Mouse (Mus musculus): ENCODE results near the gene Sppl2b. TPM values are rescaled to one million over a fixed set of nuclear protein-coding genes. Genes with fewer than 3 reads are reported as not detected.

Sppl2b gene
- polyA plus RNA-seq, 1 experiment from 2014 or later, result 30.4 TPM

DNA sequence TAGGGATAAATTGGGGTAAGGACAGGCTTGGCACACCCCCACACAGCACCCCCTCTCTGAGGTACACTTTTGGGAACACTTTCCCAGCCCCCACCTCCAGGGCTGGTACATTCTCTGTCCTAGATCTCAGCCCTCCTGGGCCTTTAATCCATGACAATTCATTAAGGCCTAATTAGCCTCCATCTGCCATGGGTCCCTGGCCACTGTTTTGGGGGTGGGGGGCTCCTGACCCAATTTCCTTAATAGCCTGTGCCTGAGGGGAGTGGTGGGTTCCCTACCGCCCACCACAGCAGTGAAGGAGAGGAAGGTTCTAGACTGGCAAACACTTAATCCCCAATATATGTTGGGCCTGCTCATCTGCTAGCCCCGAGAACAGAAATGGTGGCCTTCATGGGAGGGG is 13.4 kb upstream of the Sppl2b start:
- DNase-seq (ENCODE audit: low spot score) (no peak), ATAC-seq (no peak)
- no peak overlapping the region for H3K4me3 ChIP-seq (ENCODE audit: low read depth, low read length)
- no peak overlapping the region for H3K4me2 ChIP-seq (ENCODE audit: low read length)
- H3K4me1 ChIP-seq (ENCODE audit: control insufficient read depth, insufficient read depth, low read length), result peaks cover 5% of the 10 kb centered on the region; the same call in 1 of the 2 replicates
- H3K9me3 ChIP-seq (replicated peaks; ENCODE audit: control insufficient read depth, low read length), result no peaks in the 10 kb centered on the region
- H3K9ac ChIP-seq (ENCODE audit: low read length), result no peak overlapping the region
- peaks cover 24% of the 10 kb centered on the region for H3K27me3 ChIP-seq (replicated peaks; ENCODE audit: control insufficient read depth, insufficient read depth, low read length)
- no peaks in the 10 kb centered on the region for H3K36me3 ChIP-seq (ENCODE audit: control insufficient read depth, insufficient read depth, low read length)
- H3K27ac ChIP-seq (ENCODE audit: low read depth, low read length), result no peak overlapping the region
- 70% methylated on average over 2 of the region's 2 CpGs for WGBS

- Histone ChIP-seq H3K9ac (ENCODE audit: low read length) (no peak overlapping the region), H3K27ac (ENCODE audit: low read depth, low read length) (no peak overlapping the region), H3K27me3 (replicated peaks; ENCODE audit: control insufficient read depth, insufficient read depth, low read length) (peaks cover 24% of the 10 kb centered on the region), H3K9me3 (replicated peaks; ENCODE audit: control insufficient read depth, low read length) (no peaks in the 10 kb centered on the region), H3K4me3 (ENCODE audit: low read depth, low read length) (no peak overlapping the region), H3K36me3 (ENCODE audit: control insufficient read depth, insufficient read depth, low read length) (no peaks in the 10 kb centered on the region), H3K4me1 (ENCODE audit: control insufficient read depth, insufficient read depth, low read length) (peaks cover 5% of the 10 kb centered on the region; the same call in 1 of the 2 replicates), H3K4me2 (ENCODE audit: low read length) (no peak overlapping the region)
- DNase-seq (ENCODE audit: low spot score) (no peak), ATAC-seq (no peak)
- WGBS, result 85% methylated on average over 15 of the region's 15 CpGs
Measured at GRCm38 (mm10) chr10:80842334-80842733, 12.7 kb upstream of the Sppl2b start.

DNA sequence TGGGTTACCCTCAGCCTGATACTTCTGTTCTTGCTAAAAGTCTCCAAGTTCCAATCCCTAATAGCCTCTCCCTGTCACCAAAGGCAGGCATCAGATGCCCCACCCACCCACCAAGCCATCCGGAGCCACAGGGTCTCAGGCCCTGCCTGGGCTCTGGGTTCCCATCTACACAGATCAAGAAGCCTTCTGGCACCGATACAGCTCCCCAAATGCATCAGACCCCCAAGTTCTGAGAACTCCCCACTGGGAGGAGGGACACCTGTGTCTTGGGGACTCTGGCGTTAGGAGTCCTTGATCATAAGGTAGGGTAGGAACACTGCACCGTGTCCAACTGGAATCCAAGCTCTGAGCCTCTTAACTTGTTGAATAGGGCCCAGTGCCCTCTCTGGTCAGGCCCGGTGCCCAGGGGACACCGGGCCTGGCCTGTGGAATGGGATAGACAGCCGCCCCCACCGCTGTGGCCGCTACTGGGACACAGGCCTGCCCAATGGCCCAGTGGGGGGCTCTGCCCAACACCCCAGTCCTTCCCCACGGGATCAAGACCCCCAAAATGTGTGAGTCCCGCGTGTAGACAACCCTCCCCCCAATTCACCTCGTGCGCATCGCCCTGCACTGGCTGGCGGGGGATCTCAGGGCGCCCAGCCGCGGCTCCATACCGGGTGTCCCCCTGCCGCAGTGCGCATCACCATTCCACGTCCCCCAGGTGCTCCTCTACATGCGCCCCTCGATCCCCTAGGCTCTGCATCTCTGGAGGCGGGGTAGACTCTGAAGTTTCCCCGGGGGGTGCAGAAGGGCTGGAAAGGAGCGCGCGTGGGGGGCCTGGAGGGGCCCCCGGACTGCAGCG is 11.8 kb upstream of the Sppl2b start:
- no peak overlapping the region for H3K27ac ChIP-seq (ENCODE audit: low read depth, low read length)
- peak; percentile 21; the same call in 1 of the 2 replicates for ATAC-seq

GRCm38 (mm10) chr10:80843931-80844547 is 11.0 kb upstream of the Sppl2b start, which contains the start of gene Lingo3:
Gene Lingo3, minus strand, starts transcription at chr10:80844039.
- H3K36me3 ChIP-seq (ENCODE audit: control insufficient read depth, insufficient read depth, low read length), result no peaks in the 10 kb centered on the region
- DNase-seq (ENCODE audit: low spot score) (peak; percentile 63), ATAC-seq (peak; percentile 60)
- WGBS, result 5% methylated on average over 39 of the region's 51 CpGs
- peak within 1 kb of the TSS; percentile 64 for H3K9ac ChIP-seq (ENCODE audit: low read length)
- peak within 1 kb of the TSS; percentile 81 for H3K4me2 ChIP-seq (ENCODE audit: low read length)
- no peaks in the 10 kb centered on the region for H3K9me3 ChIP-seq (replicated peaks; ENCODE audit: control insufficient read depth, low read length)
- peak within 1 kb of the TSS; percentile 45 for H3K4me3 ChIP-seq (ENCODE audit: low read depth, low read length)
- no peak within 1 kb of the TSS for H3K27ac ChIP-seq (ENCODE audit: low read depth, low read length)
- H3K27me3 ChIP-seq (replicated peaks; ENCODE audit: control insufficient read depth, insufficient read depth, low read length), result peaks cover 24% of the 10 kb centered on the region
- peaks cover 5% of the 10 kb centered on the region; the same call in 1 of the 2 replicates for H3K4me1 ChIP-seq (ENCODE audit: control insufficient read depth, insufficient read depth, low read length)

More for the DNA sequence above, 11.8 kb upstream of the Sppl2b start:
- H3K4me3 ChIP-seq (ENCODE audit: low read depth, low read length), result peak overlapping the region; percentile 45
- peaks cover 5% of the 10 kb centered on the region; the same call in 1 of the 2 replicates for H3K4me1 ChIP-seq (ENCODE audit: control insufficient read depth, insufficient read depth, low read length)
- WGBS, result 7% methylated on average over 28 of the region's 32 CpGs
- peak overlapping the region; percentile 64 for H3K9ac ChIP-seq (ENCODE audit: low read length)
- H3K36me3 ChIP-seq (ENCODE audit: control insufficient read depth, insufficient read depth, low read length), result no peaks in the 10 kb centered on the region
- no peak for DNase-seq (ENCODE audit: low spot score)
- peaks cover 24% of the 10 kb centered on the region for H3K27me3 ChIP-seq (replicated peaks; ENCODE audit: control insufficient read depth, insufficient read depth, low read length)
- no peaks in the 10 kb centered on the region for H3K9me3 ChIP-seq (replicated peaks; ENCODE audit: control insufficient read depth, low read length)
- peak overlapping the region; percentile 81 for H3K4me2 ChIP-seq (ENCODE audit: low read length)

GRCm38 (mm10) chr10:80845055-80845693 is 9.9 kb upstream of the Sppl2b start:
- ATAC-seq (no peak), DNase-seq (ENCODE audit: low spot score) (no peak)
- H3K4me3 ChIP-seq (ENCODE audit: low read depth, low read length), result no peak overlapping the region
- H3K4me1 ChIP-seq (ENCODE audit: control insufficient read depth, insufficient read depth, low read length), result peaks cover 5% of the 10 kb centered on the region; the same call in 1 of the 2 replicates
- 66% methylated on average over 8 of the region's 8 CpGs for WGBS
- no peak overlapping the region for H3K4me2 ChIP-seq (ENCODE audit: low read length)
- peaks cover 24% of the 10 kb centered on the region for H3K27me3 ChIP-seq (replicated peaks; ENCODE audit: control insufficient read depth, insufficient read depth, low read length)
- peaks cover 3% of the 10 kb centered on the region for H3K36me3 ChIP-seq (ENCODE audit: control insufficient read depth, insufficient read depth, low read length)
- H3K27ac ChIP-seq (ENCODE audit: low read depth, low read length), result no peak overlapping the region
- no peaks in the 10 kb centered on the region for H3K9me3 ChIP-seq (replicated peaks; ENCODE audit: control insufficient read depth, low read length)
- no peak overlapping the region for H3K9ac ChIP-seq (ENCODE audit: low read length)

GRCm38 (mm10) chr10:80845732-80846131 is 9.3 kb upstream of the Sppl2b start:
- Histone ChIP-seq H3K36me3 (ENCODE audit: control insufficient read depth, insufficient read depth, low read length) (peaks cover 8% of the 10 kb centered on the region), H3K9ac (ENCODE audit: low read length) (no peak overlapping the region), H3K27me3 (replicated peaks; ENCODE audit: control insufficient read depth, insufficient read depth, low read length) (peaks cover 24% of the 10 kb centered on the region), H3K4me3 (ENCODE audit: low read depth, low read length) (no peak overlapping the region), H3K4me1 (ENCODE audit: control insufficient read depth, insufficient read depth, low read length) (peaks cover 5% of the 10 kb centered on the region; the same call in 1 of the 2 replicates), H3K9me3 (replicated peaks; ENCODE audit: control insufficient read depth, low read length) (no peaks in the 10 kb centered on the region), H3K4me2 (ENCODE audit: low read length) (no peak overlapping the region), H3K27ac (ENCODE audit: low read depth, low read length) (no peak overlapping the region)
- ATAC-seq (no peak), DNase-seq (ENCODE audit: low spot score) (no peak)
- WGBS, result 82% methylated on average over 12 of the region's 12 CpGs

- H3K27ac ChIP-seq (ENCODE audit: low read depth, low read length), result no peak overlapping the region
- no peak overlapping the region for H3K4me2 ChIP-seq (ENCODE audit: low read length)
- no peak for DNase-seq (ENCODE audit: low spot score)
- H3K9ac ChIP-seq (ENCODE audit: low read length), result no peak overlapping the region
- H3K27me3 ChIP-seq (replicated peaks; ENCODE audit: control insufficient read depth, insufficient read depth, low read length), result peaks cover 16% of the 10 kb centered on the region
- WGBS, result 12% methylated on average over 10 of the region's 10 CpGs
- no peaks in the 10 kb centered on the region for H3K9me3 ChIP-seq (replicated peaks; ENCODE audit: control insufficient read depth, low read length)
- no peak overlapping the region for H3K4me3 ChIP-seq (ENCODE audit: low read depth, low read length)
- ATAC-seq, result no peak
- H3K36me3 ChIP-seq (ENCODE audit: control insufficient read depth, insufficient read depth, low read length), result peaks cover 33% of the 10 kb centered on the region
- H3K4me1 ChIP-seq (ENCODE audit: control insufficient read depth, insufficient read depth, low read length), result peaks cover 3% of the 10 kb centered on the region; the same call in 1 of the 2 replicates
Measured at GRCm38 (mm10) chr10:80848571-80848970, 6.5 kb upstream of the Sppl2b start.

DNA sequence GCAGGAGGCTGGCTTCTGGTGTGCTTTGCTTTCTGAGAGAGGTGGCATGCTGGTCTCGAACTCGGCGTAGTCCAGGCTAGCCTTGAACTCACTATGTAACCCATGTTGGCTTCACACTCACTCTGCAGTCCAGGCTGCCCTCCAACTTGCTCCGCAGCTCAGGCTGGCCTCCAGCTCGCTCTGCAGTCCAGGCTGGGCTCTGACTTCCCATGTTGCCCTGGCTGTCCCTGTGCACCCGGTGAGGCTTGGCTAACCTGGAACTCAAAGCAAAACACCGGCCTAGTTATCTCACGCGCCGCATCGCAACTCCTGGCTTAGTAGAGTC is 636 bp downstream of the Sppl2b start:
- H3K36me3 ChIP-seq (ENCODE audit: control insufficient read depth, insufficient read depth, low read length), result peaks cover 26% of the 10 kb centered on the region
- ATAC-seq (0 out of 2 replicates have a peak, but pooled peaks have one; percentile 8), DNase-seq (ENCODE audit: low spot score) (no peak)
- peak overlapping the region; percentile 89 for H3K9ac ChIP-seq (ENCODE audit: low read length)
- no peaks in the 10 kb centered on the region for H3K27me3 ChIP-seq (replicated peaks; ENCODE audit: control insufficient read depth, insufficient read depth, low read length)
- peak overlapping the region; percentile 92 for H3K4me3 ChIP-seq (ENCODE audit: low read depth, low read length)
- H3K9me3 ChIP-seq (replicated peaks; ENCODE audit: control insufficient read depth, low read length), result no peaks in the 10 kb centered on the region
- H3K27ac ChIP-seq (ENCODE audit: low read depth, low read length), result no peak overlapping the region
- WGBS, result 21% methylated on average over 11 of the region's 11 CpGs
- peak overlapping the region; percentile 99 for H3K4me2 ChIP-seq (ENCODE audit: low read length)
- peaks cover 14% of the 10 kb centered on the region for H3K4me1 ChIP-seq (ENCODE audit: control insufficient read depth, insufficient read depth, low read length)
